Comparison of ENCODE assay signal across 23 mouse cellular contexts in genomic region chr3:144324974-144325373, GRCm38 (mm10).
DNase-seq lines count a peak whose midpoint lies in the region; ATAC-seq and TF ChIP-seq lines count a peak whose summit lies in the region.
"Had no signal": no experiment of that assay in that cellular context is flagged by ENCODE, and none has a peak within 500 bp of the region (broad histone marks: within the 10 kb centered on the region; RNA-seq: fewer than 3 reads in every experiment).

No protein-coding gene starts in this region.

- no peaks in the 10 kb centered on the region for H3K36me3 ChIP-seq in CH12.LX (replicated peaks in 1 of 2; ENCODE audit: control insufficient read depth in 1 of 2, insufficient read depth in 1 of 2, low read length in 1 of 2)
- H3K36me3 ChIP-seq in hindbrain, postnatal 0 days (ENCODE audit: insufficient read depth, low read length): no peaks in the 10 kb centered on the region
- no peaks in the 10 kb centered on the region for H3K36me3 ChIP-seq in heart, embryonic 11.5 days (ENCODE audit: control insufficient read depth, insufficient read depth, low read length)
- H3K36me3 ChIP-seq: embryonic facial prominence, embryonic 10.5 days; embryonic facial prominence, embryonic 12.5 days; forebrain, embryonic 15.5 days had no signal

- H3K4me3 ChIP-seq in CH12.LX (replicated peaks in 1 of 3; ENCODE audit: low read depth in 2 of 3, low read length in 2 of 3, poor library complexity in 1 of 3): no peak overlapping the region
- no peak overlapping the region for H3K4me3 ChIP-seq in hindbrain, postnatal 0 days (ENCODE audit: low read length)
- H3K4me3 ChIP-seq in heart, embryonic 11.5 days (ENCODE audit: low read depth, low read length): no peak overlapping the region
- H3K4me3 ChIP-seq: embryonic facial prominence, embryonic 10.5 days; embryonic facial prominence, embryonic 12.5 days; forebrain, embryonic 13.5 days; forebrain, embryonic 15.5 days had no signal

- H3K27ac ChIP-seq in CH12.LX (ENCODE audit: insufficient read depth, low read depth): no peak overlapping the region
- H3K27ac ChIP-seq in hindbrain, postnatal 0 days: no peak overlapping the region
- no peak overlapping the region for H3K27ac ChIP-seq in heart, embryonic 11.5 days (ENCODE audit: low read depth, low read length)
- H3K27ac ChIP-seq: embryonic facial prominence, embryonic 10.5 days; embryonic facial prominence, embryonic 12.5 days; forebrain, embryonic 13.5 days; forebrain, embryonic 15.5 days had no signal

- no peak for TF ChIP-seq POLR2A in CH12.LX (IDR thresholded peaks at IDR 0.05; ENCODE audit: low read depth, low read length)

- H3K9me3 ChIP-seq in CH12.LX (replicated peaks; ENCODE audit: low read length): peaks cover 3% of the 10 kb centered on the region
- H3K9me3 ChIP-seq in hindbrain, postnatal 0 days (ENCODE audit: low read length): no peaks in the 10 kb centered on the region
- H3K9me3 ChIP-seq in heart, embryonic 11.5 days (replicated peaks; ENCODE audit: control insufficient read depth, low read length): no peaks in the 10 kb centered on the region
- H3K9me3 ChIP-seq: embryonic facial prominence, embryonic 10.5 days; embryonic facial prominence, embryonic 12.5 days; forebrain, embryonic 13.5 days; forebrain, embryonic 15.5 days had no signal

- TF ChIP-seq RAD21 in CH12.LX (IDR thresholded peaks at IDR 0.05; ENCODE audit: low read depth, low read length): no peak

- dilution Hi-C loops in CH12.LX (cut with MboI; ENCODE audit: extremely low pct_ligation_motif_present, extremely low pct_unique_long_range_greater_than_20kb, low sequenced_read_pairs): no loop called here

- in situ Hi-C loops in CH12.LX (cut with MboI; ENCODE audit: low pct_ligation_motif_present, low pct_unique_long_range_greater_than_20kb, low sequenced_read_pairs): no loop called here

- no peaks in the 10 kb centered on the region for H3K27me3 ChIP-seq in CH12.LX (replicated peaks)
- no peaks in the 10 kb centered on the region for H3K27me3 ChIP-seq in hindbrain, postnatal 0 days (ENCODE audit: insufficient read depth, low read length)
- H3K27me3 ChIP-seq in heart, embryonic 11.5 days (ENCODE audit: control insufficient read depth, insufficient read depth, low read length): no peaks in the 10 kb centered on the region
- H3K27me3 ChIP-seq: embryonic facial prominence, embryonic 12.5 days; forebrain, embryonic 13.5 days; forebrain, embryonic 15.5 days had no signal

- no peak for TF ChIP-seq CTCF in CH12.LX (conservative IDR thresholded peaks at IDR 0.05 in 1 of 2, IDR thresholded peaks at IDR 0.05 in 1 of 2; ENCODE audit: low read depth in 2 of 2, low read length in 2 of 2)
- TF ChIP-seq CTCF in hindbrain, postnatal 0 days (IDR thresholded peaks at IDR 0.05; ENCODE audit: low read depth): no peak

- peak; percentile 90 for ATAC-seq in granulocyte monocyte progenitor cell, adult 5-6 weeks (replicated peaks; ENCODE audit: poor library complexity, severe bottlenecking)
- peak; percentile 79 for ATAC-seq in megakaryocyte progenitor cell, adult 5-6 weeks (replicated peaks; ENCODE audit: poor library complexity)
- no peak for ATAC-seq in hindbrain, postnatal 0 days
- ATAC-seq in heart, embryonic 11.5 days (replicated peaks; ENCODE audit: insufficient number of reproducible peaks, low FRiP score, low TSS enrichment): no peak
- ATAC-seq: CD4-positive, CD25-positive, alpha-beta regulatory T cell, adult 4 months; forebrain, embryonic 13.5 days; forebrain, embryonic 15.5 days; forebrain, postnatal 0 days had no signal

- H3K4me1 ChIP-seq in CH12.LX (ENCODE audit: control insufficient read depth in 1 of 2, insufficient read depth in 2 of 2): peaks cover 5 to 18% of the 10 kb centered on the region in 2 experiments; a peak in 3 of 4 replicates
- no peaks in the 10 kb centered on the region for H3K4me1 ChIP-seq in hindbrain, postnatal 0 days (ENCODE audit: insufficient read depth, low read length)
- no peaks in the 10 kb centered on the region for H3K4me1 ChIP-seq in heart, embryonic 11.5 days (ENCODE audit: control insufficient read depth, insufficient read depth, low read length)
- H3K4me1 ChIP-seq: embryonic facial prominence, embryonic 10.5 days; embryonic facial prominence, embryonic 12.5 days had no signal

- 88% methylated on average over 2 of the region's 2 CpGs for WGBS in hindbrain, postnatal 0 days
- WGBS in heart, embryonic 11.5 days (ENCODE audit: insufficient replicate concordance): 77% methylated on average over 2 of the region's 2 CpGs

- H3K4me2 ChIP-seq in CH12.LX (ENCODE audit: insufficient read depth, low read depth, poor library complexity, severe bottlenecking): no peak overlapping the region
- no peak overlapping the region for H3K4me2 ChIP-seq in hindbrain, postnatal 0 days (ENCODE audit: low read depth, low read length)
- no peak overlapping the region for H3K4me2 ChIP-seq in heart, embryonic 11.5 days
- H3K4me2 ChIP-seq: embryonic facial prominence, embryonic 12.5 days; forebrain, embryonic 13.5 days; forebrain, embryonic 15.5 days had no signal

- TF ChIP-seq EP300 in CH12.LX (IDR thresholded peaks at IDR 0.05; ENCODE audit: low read length): no peak

- H3K79me2 ChIP-seq in CH12.LX (replicated peaks; ENCODE audit: control insufficient read depth, extremely low read depth, insufficient read depth, poor library complexity, severe bottlenecking): no peaks in the 10 kb centered on the region

- H3K9ac ChIP-seq in CH12.LX (ENCODE audit: insufficient read depth, low read depth): no peak overlapping the region
- no peak overlapping the region for H3K9ac ChIP-seq in hindbrain, postnatal 0 days (replicated peaks; ENCODE audit: low read length)
- H3K9ac ChIP-seq in heart, embryonic 11.5 days (ENCODE audit: low read depth, low read length): no peak overlapping the region
- H3K9ac ChIP-seq: embryonic facial prominence, embryonic 12.5 days; forebrain, embryonic 13.5 days; forebrain, embryonic 15.5 days; forebrain, postnatal 0 days had no signal

- no peak for DNase-seq in CH12.LX (ENCODE audit: extremely low read depth)
- DNase-seq in hindbrain, postnatal 0 days (ENCODE audit: low spot score): no peak
- no peak for DNase-seq in right cerebral cortex, adult 2 months (ENCODE audit: low spot score in 2 of 2)
- no peak for DNase-seq in frontal cortex, postnatal 14 days (ENCODE audit: low spot score in 2 of 2)
- DNase-seq: adrenal gland, adult 2 months; adrenal gland, postnatal 10 days; adrenal gland, postnatal 25 days; B cell, adult 2 months; cerebellum, adult 11 months; cerebellum, adult 18-20 months; cerebellum, adult 8-10 months; cerebellum, adult 9-11 months; cerebellum, postnatal 14 days; cerebellum, postnatal 36 days; forebrain, postnatal 0 days had no signal

TF ChIP-seq in CH12.LX, 34 proteins besides CTCF, POLR2A, EP300 and RAD21:
- TF ChIP-seq USF2 (conservative IDR thresholded peaks at IDR 0.05; ENCODE audit: low read depth, low read length) (0 out of 2 replicates have a peak, but pooled peaks have one; percentile 15), NELFE (IDR thresholded peaks at IDR 0.05; ENCODE audit: low read depth, low read length) (no peak)

Comparison
In these comparisons a context has a peak if more than half of its experiments do, and no peak if none do; other contexts are left out.
1. ATAC-seq: peak in granulocyte monocyte progenitor cell, adult 5-6 weeks (single experiment) and megakaryocyte progenitor cell, adult 5-6 weeks (single experiment); none in hindbrain, postnatal 0 days (single experiment) and heart, embryonic 11.5 days (single experiment).